Mouse (Mus musculus) MEL (cell line): ENCODE data around the gene Olfr1058. TPM values are rescaled to one million over a fixed set of nuclear protein-coding genes. Genes with fewer than 3 reads are reported as not detected.
"Not testable (repeated sequence)": the region's sequence is repeated elsewhere in the genome, so short reads cannot be mapped to it uniquely, and the experiment has no call there.

Experiments
- DNase-seq: peaks from one replicate; pipeline ENCODE4 v3.0.0; 2011; ENCODE audit warnings: low read depth, low spot score
- H3K27ac ChIP-seq: 2 replicates; pipeline ENCODE4 v1.5.1; 2012; ENCODE audit warnings: low read depth, mild to moderate bottlenecking, control low read depth, low read length, moderate library complexity; ENCODE audit not compliant: control insufficient read depth
- H3K27me3 ChIP-seq, 2 experiments: fragments of 150-350 bp in 1 of 2; sonication (generic) in 1 of 2; 2 replicates each; pipeline ENCODE4 v1.6.1; 2012; ENCODE audit warnings: low read length in 2 of 2, mild to moderate bottlenecking in 2 of 2, improper control_type of control experiment in 1 of 2, moderate library complexity in 1 of 2; ENCODE audit not compliant: insufficient read depth in 2 of 2, control insufficient read depth in 1 of 2
- H3K36me3 ChIP-seq, 2 experiments: 2 replicates each; pipeline ENCODE4 v1.6.1; 2012 to 2014; ENCODE audit warnings: low read length in 2 of 2, improper control_type of control experiment in 1 of 2, inconsistent platforms in 1 of 2, mild to moderate bottlenecking in 1 of 2; ENCODE audit not compliant: insufficient read depth in 2 of 2, control insufficient read depth in 1 of 2
- H3K4me1 ChIP-seq, 2 experiments: fragments of 150-350 bp in 1 of 2; sonication (generic) in 1 of 2; 2 replicates each; pipeline ENCODE4 v1.6.1; 2012; ENCODE audit warnings: low read length in 2 of 2, improper control_type of control experiment in 1 of 2, mild to moderate bottlenecking in 1 of 2; ENCODE audit not compliant: insufficient read depth in 2 of 2, control insufficient read depth in 1 of 2
- H3K4me3 ChIP-seq, 2 experiments: fragments of 150-350 bp in 1 of 2; sonication (generic) in 1 of 2; 2 replicates each; pipeline ENCODE4 v1.5.1; 2012; ENCODE audit warnings: low read depth in 2 of 2, low read length in 2 of 2, mild to moderate bottlenecking in 2 of 2, moderate library complexity in 2 of 2, control low read depth in 1 of 2, improper control_type of control experiment in 1 of 2; ENCODE audit not compliant: control insufficient read depth in 1 of 2, insufficient read depth in 1 of 2
- H3K79me2 ChIP-seq: 2 replicates; pipeline ENCODE4 v1.6.1; 2012; ENCODE audit warnings: mild to moderate bottlenecking, low read length, moderate library complexity; ENCODE audit not compliant: control insufficient read depth, poor library complexity, insufficient read depth
- H3K9ac ChIP-seq: 2 replicates; pipeline ENCODE4 v1.6.1; 2012; ENCODE audit warnings: low read depth, mild to moderate bottlenecking, control low read depth, low read length, moderate library complexity; ENCODE audit not compliant: control insufficient read depth, poor library complexity, severe bottlenecking
- H3K9me3 ChIP-seq: fragments of 150-350 bp; sonication (generic); replicated peaks from 2 replicates; pipeline ENCODE4 v1.6.1; 2012; ENCODE audit warnings: mild to moderate bottlenecking, low read length, improper control_type of control experiment, moderate library complexity; ENCODE audit not compliant: insufficient read depth
- ELF1 ChIP-seq: IDR thresholded peaks from 2 replicates; pipeline ENCODE4 v1.6.1; 2014; ENCODE audit warnings: low read depth, mild to moderate bottlenecking, inconsistent platforms, low read length, improper control_type of control experiment, moderate library complexity
- ETS1 ChIP-seq: IDR thresholded peaks from 2 replicates; pipeline ENCODE4 v1.6.1; 2012; ENCODE audit warnings: low read depth, mild to moderate bottlenecking, inconsistent platforms, low read length, improper control_type of control experiment, moderate library complexity
- GABPA ChIP-seq: IDR thresholded peaks from 2 replicates; pipeline ENCODE4 v1.6.1; 2012; ENCODE audit warnings: low read depth, mild to moderate bottlenecking, inconsistent platforms, low read length, improper control_type of control experiment, moderate library complexity
- JUND ChIP-seq: IDR thresholded peaks from 2 replicates; pipeline ENCODE4 v1.6.1; 2011; ENCODE audit warnings: low read depth, mild to moderate bottlenecking, improper control_type of control experiment, low read length
- MAX ChIP-seq: IDR thresholded peaks from 2 replicates; pipeline ENCODE4 v1.6.1; 2011; ENCODE audit warnings: low read length, improper control_type of control experiment
- MEF2A ChIP-seq: IDR thresholded peaks from 2 replicates; pipeline ENCODE4 v1.6.1; 2014; ENCODE audit warnings: low read depth, mild to moderate bottlenecking, inconsistent platforms, low read length, improper control_type of control experiment; ENCODE audit not compliant: poor library complexity, insufficient replicate concordance, severe bottlenecking; ENCODE audit errors: extremely low read depth
- MYB ChIP-seq: IDR thresholded peaks from 2 replicates; pipeline ENCODE4 v1.6.1; 2011; ENCODE audit warnings: mild to moderate bottlenecking, low read depth, low read length, improper control_type of control experiment
- NELFE ChIP-seq: IDR thresholded peaks from 2 replicates; pipeline ENCODE4 v1.6.1; 2011; ENCODE audit warnings: low read depth, low read length, improper control_type of control experiment
- NRF1 ChIP-seq: IDR thresholded peaks from 2 replicates; pipeline ENCODE4 v1.6.1; 2014; ENCODE audit warnings: low read depth, mild to moderate bottlenecking, inconsistent platforms, low read length, improper control_type of control experiment, moderate library complexity; ENCODE audit not compliant: poor library complexity, insufficient read depth, severe bottlenecking
- POLR2AphosphoS2 ChIP-seq: IDR thresholded peaks from 2 replicates; pipeline ENCODE4 v1.6.1; 2011; ENCODE audit warnings: low read length, improper control_type of control experiment
- RCOR1 ChIP-seq: IDR thresholded peaks from 2 replicates; pipeline ENCODE4 v1.6.1; 2012; ENCODE audit warnings: low read depth, mild to moderate bottlenecking, inconsistent platforms, low read length, improper control_type of control experiment
- SIN3A ChIP-seq: IDR thresholded peaks from 2 replicates; pipeline ENCODE4 v1.6.1; 2012; ENCODE audit warnings: low read length, improper control_type of control experiment, inconsistent platforms
- SMC3 ChIP-seq: IDR thresholded peaks from 2 replicates; pipeline ENCODE4 v1.6.1; 2011; ENCODE audit warnings: low read depth, low read length, improper control_type of control experiment
- TAL1 ChIP-seq: IDR thresholded peaks from 2 replicates; pipeline ENCODE4 v1.6.1; 2012; ENCODE audit warnings: mild to moderate bottlenecking, inconsistent platforms, low read length, moderate library complexity, mixed read lengths
- TBP ChIP-seq: IDR thresholded peaks from 2 replicates; pipeline ENCODE4 v1.8.0; 2011; ENCODE audit warnings: low read depth, low read length, improper control_type of control experiment
- UBTF ChIP-seq: IDR thresholded peaks from 2 replicates; pipeline ENCODE4 v1.6.1; 2012; ENCODE audit warnings: low read depth, mild to moderate bottlenecking, inconsistent platforms, low read length, improper control_type of control experiment, moderate library complexity, borderline replicate concordance; ENCODE audit not compliant: insufficient read depth
- USF1 ChIP-seq: IDR thresholded peaks from 2 replicates; pipeline ENCODE4 v1.6.1; 2014; ENCODE audit warnings: low read depth, mild to moderate bottlenecking, inconsistent platforms, low read length, improper control_type of control experiment, moderate library complexity
- USF2 ChIP-seq, 2 experiments: IDR thresholded peaks; 2 replicates each; pipeline ENCODE4 v1.6.1; 2011 to 2012; ENCODE audit warnings: improper control_type of control experiment in 2 of 2, low read length in 2 of 2, borderline replicate concordance in 1 of 2, inconsistent platforms in 1 of 2, low read depth in 1 of 2, mild to moderate bottlenecking in 1 of 2; ENCODE audit not compliant: insufficient read depth in 1 of 2
- ZNF384 ChIP-seq: IDR thresholded peaks from 2 replicates; pipeline ENCODE4 v1.6.1; 2012; ENCODE audit warnings: low read depth, mild to moderate bottlenecking, inconsistent platforms, low read length, improper control_type of control experiment
- polyA plus RNA-seq, 2 experiments: library from polyadenylated mRNA; stranded (reverse) in 1 of 2; unstranded in 1 of 2; fragments of >175 nt in 1 of 2; fragments of >200 nt in 1 of 2; gene quantifications; 2 replicates each; pipeline versions ENCODE4 v1.2.1 to v1.2.4; 2012; ENCODE audit warnings: low replicate concordance in 2 of 2, low read depth in 1 of 2; ENCODE audit not compliant: insufficient read length in 2 of 2, insufficient read depth in 1 of 2, missing spikeins in 1 of 2
- total RNA-seq: library from RNA; depleted of rRNA; stranded (reverse); fragments of 300-350 nt; gene quantifications from 2 replicates; pipeline ENCODE4 v1.2.3, GENCODE M21; 2012

Gene Olfr1058
- total and polyA plus RNA-seq, 3 experiments = not detected

DNA sequence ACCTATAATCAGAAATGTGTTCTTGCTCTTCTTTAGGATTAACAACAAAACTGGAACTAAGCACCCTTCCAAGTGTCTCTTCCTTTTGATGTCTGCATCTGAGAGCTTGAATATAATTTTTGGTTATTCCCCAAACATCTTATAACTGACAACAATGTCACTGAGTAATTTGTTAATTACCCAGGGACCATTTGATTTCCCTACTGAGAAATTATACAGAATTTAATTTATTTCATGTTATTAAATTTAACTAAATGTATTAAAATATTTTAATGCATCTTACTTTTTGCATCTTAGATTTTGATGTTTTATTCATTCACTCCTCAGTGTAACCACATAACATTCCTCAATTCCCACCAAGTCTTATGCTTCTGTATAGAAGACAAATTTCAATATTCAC lies 26.0 kb downstream of the Olfr1058 start, which contains the start of gene Olfr1056:
TSS of gene Olfr1056 (minus strand) at position 101 of the 400 bp plus-strand sequence.
- Histone ChIP-seq H3K27me3 (no peaks in the 10 kb centered on the region), H3K9me3 (no peaks in the 10 kb centered on the region), H3K9ac (no peak within 1 kb of the TSS), H3K4me1 (no peaks in the 10 kb centered on the region), H3K79me2 (no peaks in the 10 kb centered on the region), H3K27ac (no peak within 1 kb of the TSS), H3K36me3 (no peaks in the 10 kb centered on the region), H3K4me3 (no peak within 1 kb of the TSS)
- no peak for TF ChIP-seq TBP
- no peak for TF ChIP-seq JUND
- no peak for TF ChIP-seq ETS1
- TF ChIP-seq MEF2A = no peak
- TF ChIP-seq NRF1 = no peak
- TF ChIP-seq NELFE = no peak
- no peak for TF ChIP-seq TAL1
- TF ChIP-seq GABPA = no peak
- no peak for DNase-seq

DNA sequence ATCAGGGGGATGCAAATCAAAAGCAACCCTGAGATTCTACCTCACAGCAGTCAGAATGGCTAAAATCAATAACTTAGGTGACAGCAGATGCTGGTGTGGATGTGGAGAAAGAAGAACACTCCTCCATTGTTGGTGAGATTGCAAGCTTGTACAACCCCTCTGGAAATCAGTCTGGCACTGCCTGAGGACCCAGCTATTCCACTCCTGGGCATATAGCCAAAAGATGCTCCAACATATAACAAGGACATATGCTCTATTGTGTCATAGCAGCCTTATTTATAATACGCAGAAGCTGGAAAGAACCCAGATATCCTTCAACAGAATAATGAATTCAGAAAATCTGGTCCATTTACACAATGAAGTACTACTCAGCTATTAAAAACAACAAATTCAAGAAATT lies 36.6 kb downstream of the Olfr1058 start:
- not testable (repeated sequence) for DNase-seq, H3K4me1 ChIP-seq, H3K27ac ChIP-seq, H3K4me3 ChIP-seq, H3K36me3 ChIP-seq, H3K9ac ChIP-seq, H3K79me2 ChIP-seq, H3K27me3 ChIP-seq, H3K9me3 ChIP-seq

DNA sequence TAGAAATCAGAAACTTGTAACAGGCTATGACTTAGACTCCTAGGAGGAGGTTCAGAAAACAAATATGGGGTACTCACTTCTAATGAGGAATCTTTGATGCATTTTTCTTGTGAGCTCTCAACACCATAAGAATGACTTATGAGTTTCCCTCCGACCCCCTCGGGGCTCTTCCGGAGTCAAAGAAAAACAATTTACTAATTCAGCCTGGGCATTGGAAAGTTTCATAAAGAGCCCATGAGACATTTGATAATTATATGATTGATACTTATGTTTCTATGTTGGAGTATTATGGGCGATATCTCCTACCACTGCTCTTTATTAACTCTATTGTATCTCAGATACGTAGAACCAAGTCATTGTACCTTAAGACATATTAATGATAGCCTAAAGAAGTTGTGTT lies 38.2 kb downstream of the Olfr1058 start, which contains the start of gene Olfr1055:
TSS of gene Olfr1055 (minus strand) at position 101 of the 400 bp plus-strand sequence.
- H3K9ac ChIP-seq = no peak within 1 kb of the TSS
- TF ChIP-seq UBTF (no peak), SMC3 (no peak), USF1 (no peak), ELF1 (no peak), SIN3A (no peak), NELFE (no peak), USF2 (IDR thresholded peaks at IDR 0.05; ENCODE audit: borderline replicate concordance in 1 of 2, insufficient read depth in 1 of 2, low read depth in 1 of 2, low read length in 2 of 2) (no peak), ZNF384 (no peak), ETS1 (no peak), POLR2AphosphoS2 (no peak), TBP (no peak), MYB (no peak), RCOR1 (no peak), MAX (no peak)
- TF ChIP-seq, all 39 proteins: peak for 0
- no peak within 1 kb of the TSS for H3K27ac ChIP-seq

More for the DNA sequence above, 38.2 kb downstream of the Olfr1058 start, which contains the start of gene Olfr1055:
- Histone ChIP-seq H3K36me3 (no peaks in the 10 kb centered on the region), H3K4me1 (no peaks in the 10 kb centered on the region), H3K4me3 (no peak within 1 kb of the TSS), H3K9me3 (no peaks in the 10 kb centered on the region), H3K27me3 (no peaks in the 10 kb centered on the region), H3K79me2 (no peaks in the 10 kb centered on the region)
- no peak for DNase-seq
